Mouse (Mus musculus): Measurements from ENCODE around the gene Scgb2b21. TPM values are rescaled to one million over a fixed set of nuclear protein-coding genes. Genes with fewer than 3 reads are reported as not detected.

Gene Scgb2b21
- polyA plus RNA-seq (2017; shearing (Covaris generic)) = not detected

GRCm38 (mm10) chr7:33520358-33520757, at the start of gene Scgb2b21:
Scgb2b21 (minus strand) TSS chr7:33520458.

Other genes starting within 250 kb of the Scgb2b21 start
- not detected for gene Scgb2b19, start 240.1 kb downstream of the Scgb2b21 start, polyA plus RNA-seq (2017; shearing (Covaris generic))
- gene Scgb1b19, start 233.2 kb downstream of the Scgb2b21 start, polyA plus RNA-seq (2017; shearing (Covaris generic)) = not detected
- gene Scgb2b20, start 154.1 kb downstream of the Scgb2b21 start, polyA plus RNA-seq (2017; shearing (Covaris generic)) = not detected
- not detected for gene Scgb1b20, start 147.2 kb downstream of the Scgb2b21 start, polyA plus RNA-seq (2017; shearing (Covaris generic))
- gene Scgb2b24, start 218.9 kb upstream of the Scgb2b21 start, polyA plus RNA-seq (2017; shearing (Covaris generic)) = not detected
- gene Scgb1b24, start 223.3 kb upstream of the Scgb2b21 start, polyA plus RNA-seq (2017; shearing (Covaris generic)) = not detected

All from inflammation-experienced regulatory T-cells (primary cell).